Comparison of ENCODE assay signal across 14 mouse cellular contexts in the genomic region with DNA sequence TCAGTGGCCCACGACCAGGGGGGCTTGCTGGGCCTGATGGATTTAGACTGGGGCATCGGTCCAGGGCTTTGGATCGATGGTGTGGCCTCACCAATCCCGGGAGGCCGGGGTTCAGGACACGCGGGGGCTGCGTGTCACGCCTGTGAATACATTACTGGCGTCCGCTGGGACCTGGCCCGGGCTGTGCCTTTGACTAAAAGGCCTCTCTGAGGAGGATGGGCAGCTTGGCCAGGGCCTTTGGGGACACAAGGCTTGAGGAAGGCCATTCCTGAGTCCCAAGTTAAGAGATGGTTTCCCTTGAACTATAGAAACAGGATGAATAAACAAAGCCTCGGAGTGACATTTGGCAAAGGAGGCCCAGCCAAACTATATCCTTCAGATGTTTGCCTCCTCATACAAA. TPM values are rescaled to one million over a fixed set of nuclear protein-coding genes. Genes with fewer than 3 reads are reported as not detected.
DNase-seq lines count a peak whose midpoint lies in the region; ATAC-seq and TF ChIP-seq lines count a peak whose summit lies in the region.
"Had no signal": no experiment of that assay in that cellular context is flagged by ENCODE, and none has a peak within 500 bp of the region (broad histone marks: within the 10 kb centered on the region; RNA-seq: fewer than 3 reads in every experiment).

No protein-coding gene starts in this region.

- H3K9me3 ChIP-seq in hindbrain, embryonic 12.5 days (replicated peaks): 0 out of 2 replicates have a peak, but pooled peaks cover 2% of the 10 kb centered on the region
- 0 out of 2 replicates have a peak, but pooled peaks cover 2% of the 10 kb centered on the region for H3K9me3 ChIP-seq in neural tube, embryonic 13.5 days
- H3K9me3 ChIP-seq: heart, embryonic 15.5 days; intestine, embryonic 15.5 days had no signal

- DNase-seq in liver, adult 2 months (ENCODE audit: extremely low read depth, low read depth, low spot score): no peak
- no peak for DNase-seq in liver
- peak; percentile 62 for DNase-seq in mesoderm, embryonic 11.5 days (ENCODE audit: low read depth, low spot score)
- no peak for DNase-seq in thymus, postnatal 0 days (ENCODE audit: low spot score)
- no peak for DNase-seq in layer of hippocampus, postnatal 25 days (ENCODE audit: extremely low spot score in 1 of 2, low spot score in 1 of 2)
- DNase-seq: gastrocnemius, postnatal 36 days; lung, postnatal 14 days; right cerebral cortex, postnatal 25 days had no signal

- 18% methylated on average over 13 of the region's 13 CpGs for WGBS in liver, adult 2 months
- 27% methylated on average over 13 of the region's 13 CpGs for WGBS in hindbrain, embryonic 12.5 days
- 20% methylated on average over 13 of the region's 13 CpGs for WGBS in neural tube, embryonic 13.5 days

- TF ChIP-seq POLR2A in liver, adult 2 months (IDR thresholded peaks at IDR 0.05; ENCODE audit: extremely low read depth, insufficient read depth, low read length): no peak

- no peaks in the 10 kb centered on the region for H3K36me3 ChIP-seq in liver, adult 2 months (ENCODE audit: control insufficient read depth, insufficient read depth, low read length)
- peaks cover 2% of the 10 kb centered on the region; the same call in 1 of the 2 replicates for H3K36me3 ChIP-seq in hindbrain, embryonic 12.5 days
- 0 out of 2 replicates have a peak, but pooled peaks cover 2% of the 10 kb centered on the region for H3K36me3 ChIP-seq in neural tube, embryonic 13.5 days
- H3K36me3 ChIP-seq: heart, embryonic 15.5 days; intestine, embryonic 15.5 days had no signal

- 0 out of 2 replicates have a peak overlapping the region, but pooled peaks have one; percentile 33 for H3K9ac ChIP-seq in liver, adult 2 months (ENCODE audit: low read depth, low read length)
- no peak overlapping the region for H3K9ac ChIP-seq in hindbrain, embryonic 12.5 days
- H3K9ac ChIP-seq in neural tube, embryonic 13.5 days: 0 out of 2 replicates have a peak overlapping the region, but pooled peaks have one; percentile 49
- H3K9ac ChIP-seq: heart, embryonic 15.5 days; intestine, embryonic 15.5 days had no signal

- H3K4me2 ChIP-seq in hindbrain, embryonic 12.5 days (replicated peaks): no peak overlapping the region
- H3K4me2 ChIP-seq in neural tube, embryonic 13.5 days: no peak overlapping the region
- H3K4me2 ChIP-seq: heart, embryonic 15.5 days; intestine, embryonic 15.5 days had no signal

- H3K27me3 ChIP-seq in liver, adult 2 months (ENCODE audit: control insufficient read depth, insufficient read depth, low read length): no peaks in the 10 kb centered on the region; the same call in 1 of the 2 replicates
- H3K27me3 ChIP-seq in hindbrain, embryonic 12.5 days: no peaks in the 10 kb centered on the region
- H3K27me3 ChIP-seq in neural tube, embryonic 13.5 days: no peaks in the 10 kb centered on the region
- H3K27me3 ChIP-seq: heart, embryonic 15.5 days; intestine, embryonic 15.5 days had no signal

- H3K4me3 ChIP-seq in liver, adult 2 months (ENCODE audit: insufficient read depth, low read depth, low read length): peak overlapping the region; percentile 14; the same call in 1 of the 2 replicates
- H3K4me3 ChIP-seq in hindbrain, embryonic 12.5 days: no peak overlapping the region
- no peak overlapping the region for H3K4me3 ChIP-seq in neural tube, embryonic 13.5 days
- H3K4me3 ChIP-seq: heart, embryonic 15.5 days; intestine, embryonic 15.5 days; myocyte had no signal

- no peaks in the 10 kb centered on the region for H3K79me2 ChIP-seq in liver, adult 2 months (ENCODE audit: control insufficient read depth, insufficient read depth, low read length)

- H3K27ac ChIP-seq in liver, adult 2 months (replicated peaks; ENCODE audit: insufficient read depth, low read depth, low read length): peak overlapping the region; percentile 68
- H3K27ac ChIP-seq in hindbrain, embryonic 12.5 days: peak overlapping the region; percentile 81
- peak overlapping the region; percentile 10; the same call in 1 of the 2 replicates for H3K27ac ChIP-seq in neural tube, embryonic 13.5 days (replicated peaks)
- H3K27ac ChIP-seq: heart, embryonic 15.5 days; intestine, embryonic 15.5 days had no signal

- ATAC-seq in hindbrain, embryonic 12.5 days (ENCODE audit: low FRiP score): 0 out of 2 replicates have a peak, but pooled peaks have one; percentile 24
- peak; percentile 24; the same call in 1 of the 2 replicates for ATAC-seq in neural tube, embryonic 13.5 days (ENCODE audit: low read depth)
- ATAC-seq in erythroid progenitor cell, adult 5-6 weeks (replicated peaks; ENCODE audit: low FRiP score, poor library complexity, severe bottlenecking): no peak
- ATAC-seq: intestine, embryonic 15.5 days had no signal

- H3K4me1 ChIP-seq in liver, adult 2 months (ENCODE audit: control insufficient read depth, insufficient read depth, low read length): peaks cover 24% of the 10 kb centered on the region
- peaks cover 46% of the 10 kb centered on the region for H3K4me1 ChIP-seq in hindbrain, embryonic 12.5 days
- peaks cover 55% of the 10 kb centered on the region for H3K4me1 ChIP-seq in neural tube, embryonic 13.5 days (replicated peaks)
- H3K4me1 ChIP-seq: heart, embryonic 15.5 days; intestine, embryonic 15.5 days had no signal

- TF ChIP-seq CTCF in liver, adult 2 months (IDR thresholded peaks at IDR 0.05; ENCODE audit: low read depth, low read length): no peak

RNA-seq across cellular contexts. Expression of a gene that starts 32.6 kb away (rescaled TPM):
- 4.1 and 5.9 TPM in 2 replicates for total RNA-seq in liver, adult 2 months (2014; rRNA removed)
- 11.6 and 19.5 TPM in 2 replicates for polyA plus RNA-seq in liver, adult 2 months (2012; rRNA removed)
- polyA plus RNA-seq in hindbrain, embryonic 12.5 days (2016; fragmentation: Nextera tagmentation; extraction: Ambion mirVana): 25.7 and 27.0 TPM in 2 replicates
- polyA plus RNA-seq in neural tube, embryonic 13.5 days (2015; fragmentation: Nextera tagmentation; extraction: Ambion mirVana): 28.5 and 29.8 TPM in 2 replicates
- not detected in 2 replicates for total RNA-seq in erythroid progenitor cell, adult 5-6 weeks (2015; ENCODE audit: low replicate concordance)
- not detected in 2 replicates for total RNA-seq in erythroid progenitor cell, adult 5-6 weeks (2017; ENCODE audit: low replicate concordance)
- 0.14 and 0.17 TPM in 2 replicates for polyA plus RNA-seq in thymus, postnatal 0 days (2015; fragmentation: Nextera tagmentation; extraction: Ambion mirVana)
- total RNA-seq in layer of hippocampus, postnatal 25 days (2021): 10 to 100 TPM; 32.9 to 36.7 TPM

Comparison
In these comparisons a context has a peak if more than half of its experiments do, and no peak if none do; other contexts are left out.
1. H3K27ac ChIP-seq: peak in every context shown above with its lines; median percentile 81 in hindbrain, embryonic 12.5 days; 68 in liver, adult 2 months; 10 in neural tube, embryonic 13.5 days.
2. RNA of a gene that starts 32.6 kb away (polyA plus RNA-seq): 28.5 to 29.8 TPM in neural tube, embryonic 13.5 days, 25.7 to 27.0 TPM in hindbrain, embryonic 12.5 days and 11.6 to 19.5 TPM in liver, adult 2 months; 0.14 to 0.17 TPM in thymus, postnatal 0 days; every median in the first group is over 10 times any median in the second.